Mouse (Mus musculus) hindbrain, embryonic 13.5 days (tissue): ENCODE data around the gene Kdm5a. TPM values are rescaled to one million over a fixed set of nuclear protein-coding genes. Genes with fewer than 3 reads are reported as not detected.

Source experiments
- ATAC-seq: fragments of 200-750 bp; cut with Nextera tagmentation; 2 replicates; pipeline ENCODE4 v1.8.0; 2017; ENCODE audit warnings: moderate TSS enrichment; ENCODE audit not compliant: low FRiP score
- H3K27ac ChIP-seq: fragments of 300-500 bp; sonication (generic); 2 replicates; pipeline ENCODE4 v1.5.1; 2015; ENCODE audit warnings: inconsistent platforms, mild to moderate bottlenecking, moderate library complexity
- H3K27me3 ChIP-seq: fragments of 300-500 bp; sonication (generic); 2 replicates; pipeline ENCODE4 v1.6.1; 2015; ENCODE audit warnings: mild to moderate bottlenecking, inconsistent platforms
- H3K36me3 ChIP-seq: fragments of 300-500 bp; sonication (generic); 2 replicates; pipeline ENCODE4 v1.6.1; 2015; ENCODE audit warnings: mild to moderate bottlenecking, inconsistent platforms
- H3K4me1 ChIP-seq: fragments of 300-500 bp; sonication (generic); replicated peaks from 2 replicates; pipeline ENCODE4 v1.6.1; 2015; ENCODE audit warnings: inconsistent platforms
- H3K4me2 ChIP-seq: fragments of 300-500 bp; sonication (generic); 2 replicates; pipeline ENCODE4 v1.6.1; 2015; ENCODE audit warnings: inconsistent platforms, mild to moderate bottlenecking, moderate library complexity
- H3K4me3 ChIP-seq: fragments of 300-500 bp; sonication (generic); 2 replicates; pipeline ENCODE4 v1.5.1; 2015; ENCODE audit warnings: mild to moderate bottlenecking, inconsistent platforms
- H3K9ac ChIP-seq: fragments of 300-500 bp; sonication (generic); 2 replicates; pipeline ENCODE4 v1.6.1; 2015; ENCODE audit warnings: mild to moderate bottlenecking, inconsistent platforms
- H3K9me3 ChIP-seq: fragments of 300-500 bp; sonication (generic); 2 replicates; pipeline ENCODE4 v1.6.1; 2016; ENCODE audit warnings: inconsistent platforms
- WGBS: fragments of 180-500 bp; shearing (Covaris S2); methylation state at CpG from one replicate; pipeline ENCODE4 v1.1.7; 2015; 5-methylcytosine and 5-hydroxymethylcytosine counted together
- polyA plus RNA-seq: library from polyadenylated mRNA; unstranded; fragments of >200 nt; fragmentation: Nextera tagmentation; extraction: Ambion mirVana; gene quantifications from 2 replicates; pipeline ENCODE4 v1.2.1, GENCODE M21; 2015

The Kdm5a gene
- polyA plus RNA-seq, 1 experiment from 2014 or later = 45.6 TPM

DNA sequence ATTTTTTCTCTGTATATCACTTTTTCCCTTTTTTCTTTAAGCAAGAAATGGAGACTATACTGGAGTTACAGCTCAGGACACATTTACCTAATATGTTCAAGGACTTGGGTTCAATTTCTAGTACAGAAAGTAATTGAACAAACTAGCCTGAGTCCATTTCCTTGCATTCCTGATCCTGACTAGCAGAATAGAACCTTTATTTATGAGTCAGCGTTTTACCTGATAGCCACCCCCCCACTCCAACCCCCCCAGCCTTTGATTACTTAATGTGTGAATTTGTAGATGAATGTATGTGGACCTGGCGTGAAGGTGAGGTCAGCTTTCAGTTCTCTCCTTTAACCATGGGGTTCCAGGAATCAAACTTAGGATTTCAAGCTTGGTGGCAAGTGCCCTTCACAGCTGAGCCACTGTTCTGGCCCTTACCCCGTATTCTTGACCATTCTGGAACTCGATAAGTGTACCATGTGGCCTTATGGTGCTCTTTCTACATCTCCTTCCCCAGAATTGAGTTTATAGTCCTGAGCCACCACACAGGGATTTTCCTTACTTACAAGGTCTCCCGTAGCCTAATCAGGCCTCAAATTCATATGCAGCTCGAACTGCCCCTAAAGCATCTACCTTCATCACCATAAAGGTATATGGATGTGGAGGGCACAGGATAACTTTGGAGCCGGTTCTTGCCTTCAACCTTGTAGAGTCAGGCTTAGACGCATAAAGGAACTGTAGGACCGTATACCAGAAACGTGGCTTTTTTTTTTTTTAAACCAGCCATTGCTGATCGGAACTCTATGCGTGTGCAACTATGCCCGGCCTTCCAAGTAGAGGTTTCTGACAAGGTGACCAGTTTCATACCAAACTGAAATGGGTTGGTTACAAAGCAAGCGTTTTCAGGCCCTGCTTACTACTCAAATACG is 893 bp upstream of the Kdm5a start:
- Histone ChIP-seq H3K27me3 (no peaks in the 10 kb centered on the region), H3K9ac (peak overlapping the region; percentile 97), H3K27ac (peak overlapping the region; percentile 96), H3K36me3 (peaks cover 8% of the 10 kb centered on the region), H3K9me3 (no peaks in the 10 kb centered on the region), H3K4me2 (peak overlapping the region; percentile 86), H3K4me3 (peak overlapping the region; percentile 100), H3K4me1 (peaks cover 20% of the 10 kb centered on the region)
- ATAC-seq = no peak; the same call in 1 of the 2 replicates
- WGBS = 27% methylated on average over 15 of the region's 15 CpGs

DNA sequence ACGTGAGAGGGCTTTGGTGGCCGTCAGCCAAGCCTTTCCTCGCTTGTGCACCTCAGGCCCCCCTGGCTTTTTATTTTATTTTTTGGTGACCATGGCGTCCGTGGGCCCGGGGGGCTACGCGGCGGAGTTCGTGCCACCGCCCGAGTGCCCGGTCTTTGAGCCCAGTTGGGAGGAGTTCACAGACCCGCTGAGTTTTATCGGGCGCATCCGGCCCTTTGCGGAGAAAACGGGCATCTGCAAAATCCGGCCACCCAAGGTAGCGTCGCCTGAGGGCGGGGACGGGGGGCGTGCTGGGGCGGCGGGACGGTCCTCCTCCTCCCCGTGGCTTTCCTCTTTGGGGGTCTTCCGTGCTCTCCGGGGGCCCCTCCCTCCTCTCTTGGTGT is 590 bp downstream of the Kdm5a start:
- ATAC-seq = peak; percentile 2; the same call in 1 of the 2 replicates
- WGBS = 0% methylated on average over 29 of the region's 31 CpGs
- peak overlapping the region; percentile 100 for H3K4me3 ChIP-seq

GRCm38 (mm10) chr6:120365051-120365450 is 1.1 kb downstream of the Kdm5a start:
- Histone ChIP-seq H3K4me1 (peaks cover 20% of the 10 kb centered on the region), H3K4me3 (peak overlapping the region; percentile 100), H3K27me3 (no peaks in the 10 kb centered on the region), H3K9ac (peak overlapping the region; percentile 97), H3K27ac (0 out of 2 replicates have a peak overlapping the region, but pooled peaks have one; percentile 96), H3K4me2 (peak overlapping the region; percentile 86), H3K9me3 (no peaks in the 10 kb centered on the region), H3K36me3 (peaks cover 28% of the 10 kb centered on the region)
- 5% methylated on average over 15 of the region's 15 CpGs for WGBS
- no peak for ATAC-seq

More for the DNA sequence above, 590 bp downstream of the Kdm5a start:
- peak overlapping the region; percentile 86 for H3K4me2 ChIP-seq
- no peaks in the 10 kb centered on the region for H3K27me3 ChIP-seq
- peak overlapping the region; percentile 96 for H3K27ac ChIP-seq
- H3K36me3 ChIP-seq = peaks cover 23% of the 10 kb centered on the region
- H3K9ac ChIP-seq = peak overlapping the region; percentile 97
- H3K9me3 ChIP-seq = no peaks in the 10 kb centered on the region
- peaks cover 20% of the 10 kb centered on the region for H3K4me1 ChIP-seq

GRCm38 (mm10) chr6:120376736-120377135 is 12.8 kb downstream of the Kdm5a start:
- Histone ChIP-seq H3K4me1 (no peaks in the 10 kb centered on the region), H3K27me3 (no peaks in the 10 kb centered on the region), H3K4me2 (no peak overlapping the region), H3K4me3 (no peak overlapping the region), H3K36me3 (peaks cover 80% of the 10 kb centered on the region), H3K27ac (no peak overlapping the region), H3K9me3 (no peaks in the 10 kb centered on the region), H3K9ac (no peak overlapping the region)
- ATAC-seq = no peak
- WGBS = 93% methylated on average over 2 of the region's 2 CpGs

DNA sequence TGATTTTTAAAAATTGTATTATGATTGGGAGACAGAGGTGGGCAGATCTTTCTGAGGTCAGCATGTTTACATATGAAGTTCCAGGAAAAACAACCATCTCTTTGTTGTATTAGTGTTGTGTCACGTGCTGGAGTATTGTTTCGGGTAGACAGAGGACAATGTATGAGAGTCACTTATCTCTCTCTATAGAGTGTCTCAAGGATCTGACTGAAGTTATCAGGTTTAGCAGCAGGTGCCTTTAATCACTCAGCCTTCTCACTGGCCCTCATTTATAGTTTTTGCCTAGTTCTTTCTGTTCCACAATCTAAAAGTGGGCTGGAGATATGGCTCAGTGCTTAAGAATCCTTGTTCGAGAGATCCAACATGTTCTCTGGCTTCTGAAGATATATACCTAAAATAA is 26.1 kb downstream of the Kdm5a start:
- no peak for ATAC-seq
- Histone ChIP-seq H3K36me3 (peaks cover 64% of the 10 kb centered on the region), H3K27me3 (no peaks in the 10 kb centered on the region), H3K4me2 (no peak overlapping the region), H3K9me3 (no peaks in the 10 kb centered on the region), H3K27ac (no peak overlapping the region), H3K9ac (no peak overlapping the region), H3K4me1 (no peaks in the 10 kb centered on the region), H3K4me3 (no peak overlapping the region)
- WGBS = 92% methylated on average over 3 of the region's 3 CpGs

GRCm38 (mm10) chr6:120392811-120393210 is 28.9 kb downstream of the Kdm5a start:
- Histone ChIP-seq H3K9me3 (no peaks in the 10 kb centered on the region), H3K27ac (no peak overlapping the region), H3K4me3 (no peak overlapping the region), H3K4me2 (no peak overlapping the region), H3K36me3 (peaks cover 72% of the 10 kb centered on the region), H3K27me3 (no peaks in the 10 kb centered on the region), H3K4me1 (no peaks in the 10 kb centered on the region), H3K9ac (no peak overlapping the region)
- no peak for ATAC-seq
- WGBS = 90% methylated on average over 2 of the region's 2 CpGs

DNA sequence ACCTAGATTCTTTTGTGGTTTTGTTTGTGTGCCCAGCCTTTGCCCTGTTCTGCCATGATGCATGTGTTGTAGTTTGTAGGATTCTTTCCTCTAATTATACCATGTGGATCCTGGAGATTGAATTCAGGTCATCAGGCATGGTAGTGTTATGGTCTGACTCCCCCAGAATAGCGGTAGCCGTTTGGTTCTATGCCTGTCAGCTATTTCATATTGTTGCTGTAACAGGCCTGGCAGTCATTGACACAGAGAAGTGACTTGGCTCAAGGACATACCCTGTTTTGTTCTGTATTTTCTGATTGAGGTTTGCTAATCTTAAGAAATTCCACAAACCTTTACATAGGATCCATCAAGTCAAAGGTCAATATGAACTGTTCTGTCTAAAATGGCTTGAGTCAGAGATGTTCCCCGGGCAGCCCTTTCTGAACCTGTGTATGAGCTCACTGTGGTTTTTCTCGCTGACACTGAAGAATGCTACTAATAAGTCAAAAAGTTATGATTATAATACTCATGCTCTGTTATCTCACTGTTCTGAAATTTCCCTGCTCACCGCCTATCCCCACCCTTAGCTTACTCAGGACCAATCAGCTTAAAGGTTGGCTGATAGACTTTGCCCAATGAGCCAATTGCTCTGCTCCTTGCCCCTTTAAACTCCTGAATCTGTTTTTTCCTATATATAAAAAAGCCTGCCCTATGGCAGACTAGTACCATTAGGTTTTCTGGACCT is 31.9 kb downstream of the Kdm5a start:
- peaks cover 77% of the 10 kb centered on the region for H3K36me3 ChIP-seq
- no peak overlapping the region for H3K27ac ChIP-seq
- H3K9ac ChIP-seq = no peak overlapping the region
- WGBS = 98% methylated on average over 5 of the region's 5 CpGs
- H3K4me3 ChIP-seq = no peak overlapping the region
- H3K4me2 ChIP-seq = no peak overlapping the region
- H3K9me3 ChIP-seq = no peaks in the 10 kb centered on the region
- ATAC-seq = no peak
- no peaks in the 10 kb centered on the region for H3K27me3 ChIP-seq
- H3K4me1 ChIP-seq = no peaks in the 10 kb centered on the region

- Histone ChIP-seq H3K27ac (no peak overlapping the region), H3K36me3 (peaks cover 71% of the 10 kb centered on the region), H3K4me1 (no peaks in the 10 kb centered on the region), H3K4me3 (no peak overlapping the region), H3K9ac (no peak overlapping the region), H3K9me3 (no peaks in the 10 kb centered on the region), H3K27me3 (no peaks in the 10 kb centered on the region), H3K4me2 (no peak overlapping the region)
- WGBS = 100% methylated on average over 1 of the region's 1 CpGs
- ATAC-seq = no peak
Observed at GRCm38 (mm10) chr6:120403936-120404335, 40.0 kb downstream of the Kdm5a start.

GRCm38 (mm10) chr6:120438161-120438560 is 74.2 kb downstream of the Kdm5a start:
- peaks cover 56% of the 10 kb centered on the region for H3K36me3 ChIP-seq
- H3K4me1 ChIP-seq = no peaks in the 10 kb centered on the region
- H3K27me3 ChIP-seq = no peaks in the 10 kb centered on the region
- 95% methylated on average over 3 of the region's 3 CpGs for WGBS
- H3K4me3 ChIP-seq = no peak overlapping the region
- no peak overlapping the region for H3K4me2 ChIP-seq
- H3K27ac ChIP-seq = no peak overlapping the region
- no peaks in the 10 kb centered on the region for H3K9me3 ChIP-seq
- no peak for ATAC-seq
- H3K9ac ChIP-seq = no peak overlapping the region

DNA sequence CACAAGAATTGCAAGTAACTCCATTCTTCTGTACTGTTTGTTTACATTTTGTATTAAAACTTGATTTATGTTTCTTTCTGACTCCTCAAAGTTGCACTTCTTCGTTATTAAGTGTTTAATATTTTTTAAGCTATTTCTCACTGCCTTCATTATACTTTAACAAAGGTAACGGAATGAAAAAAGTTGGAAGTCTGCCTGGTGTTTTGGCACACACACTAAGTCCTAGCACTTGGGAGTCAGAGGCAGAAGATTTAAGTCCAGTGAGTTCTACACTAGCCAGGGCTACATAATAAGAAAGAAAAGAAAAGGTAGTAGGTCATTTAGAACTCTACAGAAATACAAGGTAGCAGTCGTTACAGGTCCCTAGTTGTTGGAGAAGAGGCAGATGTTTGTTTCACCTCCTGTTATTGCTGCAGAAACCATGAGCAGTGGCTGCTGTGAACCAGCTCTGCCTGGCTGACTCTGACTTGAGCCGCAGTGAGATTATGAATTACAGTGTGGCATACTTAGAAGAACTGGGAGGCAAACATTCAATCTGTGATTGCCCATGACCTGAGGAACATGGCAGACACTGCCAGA is 78.3 kb downstream of the Kdm5a start:
- Histone ChIP-seq H3K27ac (no peak overlapping the region), H3K4me2 (no peak overlapping the region), H3K4me1 (no peaks in the 10 kb centered on the region), H3K9me3 (no peaks in the 10 kb centered on the region), H3K4me3 (no peak overlapping the region), H3K9ac (no peak overlapping the region), H3K27me3 (no peaks in the 10 kb centered on the region), H3K36me3 (peaks cover 44% of the 10 kb centered on the region)
- ATAC-seq = no peak
- WGBS = 93% methylated on average over 4 of the region's 4 CpGs

GRCm38 (mm10) chr6:120443363-120444355 is 79.7 kb downstream of the Kdm5a start:
- H3K9me3 ChIP-seq = no peaks in the 10 kb centered on the region
- ATAC-seq = no peak
- 87% methylated on average over 14 of the region's 14 CpGs for WGBS
- H3K4me1 ChIP-seq = no peaks in the 10 kb centered on the region
- peaks cover 34% of the 10 kb centered on the region for H3K36me3 ChIP-seq
- H3K4me3 ChIP-seq = no peak overlapping the region
- H3K9ac ChIP-seq = no peak overlapping the region
- H3K27ac ChIP-seq = no peak overlapping the region
- H3K4me2 ChIP-seq = no peak overlapping the region
- no peaks in the 10 kb centered on the region for H3K27me3 ChIP-seq
